Mouse (Mus musculus) layer of hippocampus, adult 9-11 months (tissue): ENCODE results near the gene Fem1b.
"Not testable (repeated sequence)": the region's sequence is repeated elsewhere in the genome, so short reads cannot be mapped to it uniquely, and the experiment has no call there.

Source experiments
- DNase-seq: peaks from one replicate; pipeline ENCODE4 v3.0.0; 2022

Fem1b gene

GRCm38 (mm10) chr9:62811516-62812121 is at the start of gene Fem1b:
Fem1b (minus strand) TSS chr9:62811934.
- peak; percentile 91 for DNase-seq

GRCm38 (mm10) chr9:62860866-62861265 is 49.1 kb upstream of the Fem1b start:
- no peak for DNase-seq

GRCm38 (mm10) chr9:62860102-62860501 is 48.4 kb upstream of the Fem1b start:
- not testable (repeated sequence) for DNase-seq

GRCm38 (mm10) chr9:62858266-62859019 is 46.7 kb upstream of the Fem1b start:
- DNase-seq: no peak

GRCm38 (mm10) chr9:62857719-62858261 is 46.1 kb upstream of the Fem1b start, which contains the start of gene Calml4:
Calml4 (plus strand) TSS chr9:62858080.
- DNase-seq: no peak

GRCm38 (mm10) chr9:62857216-62857615 is 45.5 kb upstream of the Fem1b start:
- no peak for DNase-seq

- DNase-seq: no peak
Observed at GRCm38 (mm10) chr9:62854483-62854882, 42.7 kb upstream of the Fem1b start.

- DNase-seq: no peak
Observed at GRCm38 (mm10) chr9:62851571-62851970, 39.8 kb upstream of the Fem1b start.

GRCm38 (mm10) chr9:62848641-62849040 is 36.9 kb upstream of the Fem1b start:
- no peak for DNase-seq

- DNase-seq: peak; percentile 79
Observed at GRCm38 (mm10) chr9:62847694-62848093, 36.0 kb upstream of the Fem1b start.

- DNase-seq: no peak
Observed at GRCm38 (mm10) chr9:62844461-62844860, 32.7 kb upstream of the Fem1b start.

GRCm38 (mm10) chr9:62843356-62844024 is 31.8 kb upstream of the Fem1b start:
- no peak for DNase-seq

- no peak for DNase-seq
Observed at GRCm38 (mm10) chr9:62839172-62839770, 27.5 kb upstream of the Fem1b start.

- DNase-seq: peak; percentile 74
Observed at GRCm38 (mm10) chr9:62838506-62839171, 26.9 kb upstream of the Fem1b start, which contains the start of gene Cln6. Cln6 (plus strand) TSS chr9:62838785.

- DNase-seq: no peak
Observed at GRCm38 (mm10) chr9:62838146-62838505, 26.4 kb upstream of the Fem1b start.

GRCm38 (mm10) chr9:62837611-62838010 is 25.9 kb upstream of the Fem1b start:
- no peak for DNase-seq

GRCm38 (mm10) chr9:62835705-62836446 is 24.1 kb upstream of the Fem1b start:
- DNase-seq: no peak

GRCm38 (mm10) chr9:62834906-62835305 is 23.2 kb upstream of the Fem1b start:
- no peak for DNase-seq

GRCm38 (mm10) chr9:62829877-62830276 is 18.1 kb upstream of the Fem1b start:
- DNase-seq: no peak

GRCm38 (mm10) chr9:62828662-62829086 is 16.9 kb upstream of the Fem1b start:
- peak; percentile 96 for DNase-seq

- DNase-seq: no peak
Observed at GRCm38 (mm10) chr9:62827939-62828652, 16.4 kb upstream of the Fem1b start.
